Mouse (Mus musculus) lung, adult 2 months (tissue): ENCODE measurements at regions not wholly inside any gene's neighbourhood (a gene's known extent, or its start where the extent isn't known, plus 50 kb on each side); places are given as distances from the start of the nearest gene placed in this dataset.

Experiments used
- DNase-seq: peaks from one replicate; pipeline ENCODE4 v3.0.0; 2022
- H3K4me1 ChIP-seq: fragments of 200-500 bp; 2 replicates; pipeline ENCODE4 v1.6.1; 2011; ENCODE audit warnings: low read length; ENCODE audit not compliant: control insufficient read depth, insufficient read depth
- H3K4me3 ChIP-seq: fragments of 200-500 bp; replicated peaks from 2 replicates; pipeline ENCODE3; 2011; ENCODE audit warnings: low read depth, mild to moderate bottlenecking, control low read depth, low read length; ENCODE audit errors: extremely low read depth
- CTCF ChIP-seq: fragments of 200-500 bp; IDR thresholded peaks from 2 replicates; pipeline ENCODE4 v1.5.1; 2011; ENCODE audit warnings: mild to moderate bottlenecking, low read length, control low read depth; ENCODE audit not compliant: insufficient read depth
- POLR2A ChIP-seq: fragments of 200-500 bp; IDR thresholded peaks from 2 replicates; pipeline ENCODE4 v1.6.1; 2011; ENCODE audit warnings: low read depth, mild to moderate bottlenecking, control low read depth, low read length, borderline replicate concordance; ENCODE audit errors: extremely low read depth
- WGBS: fragments of 180-500 bp; shearing (Covaris S2); methylation state at CpG from one replicate; pipeline ENCODE4 v1.1.7; 2018; 5-methylcytosine and 5-hydroxymethylcytosine counted together

DNA sequence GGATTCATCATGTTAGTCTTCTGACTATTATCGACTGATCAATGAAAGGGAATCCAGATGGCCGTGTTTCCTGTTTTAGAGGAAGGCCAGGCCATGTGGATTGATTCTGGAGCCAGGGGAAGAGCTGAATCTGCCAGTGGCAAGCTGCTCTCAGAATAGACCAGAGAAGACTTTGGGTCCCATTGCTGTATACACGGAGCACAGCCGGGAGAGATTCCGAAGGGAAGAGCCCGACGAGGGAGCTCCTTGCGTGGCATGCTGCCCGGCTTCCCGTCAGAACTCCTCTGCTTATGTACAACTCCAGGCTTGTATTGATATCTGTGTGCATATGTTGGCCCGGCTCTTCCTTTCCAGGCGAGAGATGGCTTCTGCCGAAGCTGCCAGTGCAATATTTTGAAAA, 252.2 kb upstream of the Trib2 start:
- no peak for DNase-seq
- 91% methylated on average over 13 of the region's 13 CpGs for WGBS

GRCm38 (mm10) chr12:16062689-16063088, 246.0 kb upstream of the Trib2 start:
- 72% methylated on average over 7 of the region's 7 CpGs for WGBS
- no peak overlapping the region for H3K4me3 ChIP-seq
- TF ChIP-seq POLR2A (no peak), CTCF (no peak)
- no peaks in the 10 kb centered on the region for H3K4me1 ChIP-seq
- DNase-seq, result no peak

More for the DNA sequence above, 252.2 kb upstream of the Trib2 start:
- Histone ChIP-seq H3K4me1 (no peaks in the 10 kb centered on the region), H3K4me3 (no peak overlapping the region)
- TF ChIP-seq POLR2A (no peak), CTCF (no peak)

DNA sequence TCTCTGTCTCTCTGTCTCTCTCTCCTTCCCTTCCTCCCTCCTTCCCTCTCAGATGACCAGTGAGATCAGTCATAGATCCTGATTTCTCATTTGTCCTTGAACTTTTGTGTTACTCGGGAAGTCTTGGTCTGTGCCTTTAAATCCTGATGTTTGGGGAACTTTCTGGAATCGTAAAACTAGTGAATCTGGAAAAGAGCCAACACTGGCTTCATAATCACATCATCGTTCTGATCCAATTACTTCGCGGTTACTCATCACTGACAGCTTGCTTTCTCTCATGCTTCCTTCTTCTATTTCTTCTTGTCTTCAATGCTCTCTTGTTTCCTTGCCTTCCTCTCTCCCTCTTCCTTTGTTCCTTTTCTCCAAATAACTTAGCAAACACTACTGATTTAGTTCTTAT, 243.7 kb upstream of the Trib2 start:
- no peaks in the 10 kb centered on the region for H3K4me1 ChIP-seq
- H3K4me3 ChIP-seq, result no peak overlapping the region
- TF ChIP-seq POLR2A (no peak), CTCF (no peak)
- no peak for DNase-seq
- 51% methylated on average over 5 of the region's 5 CpGs for WGBS

DNA sequence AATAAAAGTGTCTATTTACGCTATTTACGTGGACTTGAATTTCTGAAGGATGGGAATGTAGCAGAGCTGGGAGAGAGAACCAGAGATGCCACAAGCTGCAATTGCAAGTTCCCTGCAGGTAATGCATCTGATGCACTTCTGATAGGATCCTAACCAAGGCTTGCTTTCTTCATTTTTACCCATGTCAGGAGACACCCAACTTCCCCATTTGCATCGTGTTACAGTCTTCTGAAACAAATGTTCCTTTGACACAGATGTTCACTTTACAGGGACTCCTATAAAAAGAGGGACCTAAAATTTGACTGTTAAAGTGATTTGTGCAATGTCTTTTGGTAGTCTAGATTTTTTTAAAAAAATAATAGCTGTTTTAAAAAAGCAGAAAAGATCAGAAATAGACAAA, 241.5 kb upstream of the Trib2 start:
- TF ChIP-seq CTCF (no peak), POLR2A (no peak)
- no peaks in the 10 kb centered on the region for H3K4me1 ChIP-seq
- no peak for DNase-seq
- H3K4me3 ChIP-seq, result no peak overlapping the region
- 85% methylated on average over 3 of the region's 3 CpGs for WGBS

- Histone ChIP-seq H3K4me1 (no peaks in the 10 kb centered on the region), H3K4me3 (no peak overlapping the region)
- DNase-seq, result no peak
- WGBS, result 70% methylated on average over 2 of the region's 2 CpGs
- TF ChIP-seq POLR2A (no peak), CTCF (no peak)
Observed at GRCm38 (mm10) chr12:16056831-16057230, 240.1 kb upstream of the Trib2 start.

GRCm38 (mm10) chr12:16056216-16056615, 239.5 kb upstream of the Trib2 start:
- no peaks in the 10 kb centered on the region for H3K4me1 ChIP-seq
- 37% methylated on average over 1 of the region's 1 CpGs for WGBS
- DNase-seq, result no peak
- no peak for TF ChIP-seq CTCF
- TF ChIP-seq POLR2A, result no peak
- H3K4me3 ChIP-seq, result no peak overlapping the region

DNA sequence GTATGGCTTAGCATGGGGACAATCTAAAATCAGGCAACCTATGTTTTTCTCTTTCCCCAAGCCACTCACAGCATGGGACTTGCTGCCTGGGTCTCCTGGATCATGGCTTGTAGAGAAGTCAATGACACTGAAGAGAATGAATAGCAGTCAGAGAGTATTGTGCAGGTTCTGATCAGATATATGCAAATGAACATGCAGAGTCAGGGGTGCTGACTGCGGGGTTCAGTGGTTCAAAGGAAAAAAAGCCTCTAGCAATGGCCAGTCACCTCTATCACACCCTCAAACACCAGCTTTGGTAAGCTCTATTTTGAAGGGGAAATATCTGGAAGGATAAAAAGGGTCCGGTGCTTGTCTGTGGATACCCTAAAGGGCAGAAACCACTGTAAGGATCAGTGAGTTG, 237.9 kb upstream of the Trib2 start:
- Histone ChIP-seq H3K4me3 (no peak overlapping the region), H3K4me1 (no peaks in the 10 kb centered on the region)
- DNase-seq, result no peak
- TF ChIP-seq POLR2A (no peak), CTCF (no peak)
- 89% methylated on average over 2 of the region's 2 CpGs for WGBS

- no peak for DNase-seq
- Histone ChIP-seq H3K4me3 (no peak overlapping the region), H3K4me1 (no peaks in the 10 kb centered on the region)
- TF ChIP-seq CTCF, result no peak
- TF ChIP-seq POLR2A, result no peak
- WGBS, result 68% methylated on average over 3 of the region's 3 CpGs
Observed at GRCm38 (mm10) chr12:16053735-16054134, 237.0 kb upstream of the Trib2 start.

GRCm38 (mm10) chr12:16052998-16053397, 236.3 kb upstream of the Trib2 start:
- no peak overlapping the region for H3K4me3 ChIP-seq
- DNase-seq, result no peak
- WGBS, result 73% methylated on average over 1 of the region's 1 CpGs
- H3K4me1 ChIP-seq, result no peaks in the 10 kb centered on the region
- TF ChIP-seq CTCF (no peak), POLR2A (no peak)

DNA sequence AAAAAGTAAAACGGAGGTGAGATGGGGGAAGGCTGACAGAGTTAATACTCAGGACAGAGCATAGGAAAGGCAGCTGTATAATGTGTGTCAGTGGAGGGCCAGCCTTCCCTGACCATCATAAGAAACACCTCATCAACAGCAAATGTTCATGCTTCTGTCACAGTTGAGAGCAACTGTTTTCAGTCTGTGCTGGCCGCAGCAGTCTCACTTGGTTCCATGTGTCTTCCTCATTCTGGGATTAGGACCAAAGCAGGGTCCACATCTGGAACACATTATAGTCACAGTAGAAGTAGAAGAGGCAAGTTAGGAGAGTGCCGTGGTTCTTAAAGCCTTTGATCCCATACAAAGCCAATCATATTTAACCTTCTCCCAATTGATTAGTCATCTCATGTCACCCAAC, 235.6 kb upstream of the Trib2 start:
- TF ChIP-seq POLR2A (no peak), CTCF (no peak)
- Histone ChIP-seq H3K4me1 (no peaks in the 10 kb centered on the region), H3K4me3 (no peak overlapping the region)
- 70% methylated on average over 3 of the region's 3 CpGs for WGBS
- DNase-seq, result no peak
